Mouse (Mus musculus): Measurements from ENCODE around the gene Bnipl.

- TF ChIP-seq CTCF (IDR thresholded peaks at IDR 0.05; ENCODE audit: low read depth, low read length) (no peak), GATA1 (IDR thresholded peaks at IDR 0.05; ENCODE audit: borderline replicate concordance, low read length) (no peak), TAL1 (conservative IDR thresholded peaks at IDR 0.05; ENCODE audit: low read depth, low read length) (no peak)
These were observed 50.4 kb downstream of the Bnipl start for GRCm38 (mm10) chr3:95200562-95200961.
